Mouse (Mus musculus): Measurements from ENCODE around the gene Cdc42ep4. TPM values are rescaled to one million over a fixed set of nuclear protein-coding genes. Genes with fewer than 3 reads are reported as not detected.

The Cdc42ep4 gene
- polyA plus RNA-seq, 1 experiment from 2014 or later, result 89.8 TPM

- peaks cover 12% of the 10 kb centered on the region for H3K4me1 ChIP-seq
- H3K9ac ChIP-seq, result no peak overlapping the region
- H3K4me3 ChIP-seq, result no peak overlapping the region
- H3K27ac ChIP-seq, result no peak overlapping the region
- H3K27me3 ChIP-seq, result no peaks in the 10 kb centered on the region
- H3K4me2 ChIP-seq, result no peak overlapping the region
- no peaks in the 10 kb centered on the region for H3K36me3 ChIP-seq (ENCODE audit: poor library complexity, severe bottlenecking)
- WGBS, result 34% methylated on average over 9 of the region's 9 CpGs
- H3K9me3 ChIP-seq (replicated peaks), result no peaks in the 10 kb centered on the region
- no peak for ATAC-seq
Measured at GRCm38 (mm10) chr11:113754845-113755244, 3.2 kb upstream of the Cdc42ep4 start.

DNA sequence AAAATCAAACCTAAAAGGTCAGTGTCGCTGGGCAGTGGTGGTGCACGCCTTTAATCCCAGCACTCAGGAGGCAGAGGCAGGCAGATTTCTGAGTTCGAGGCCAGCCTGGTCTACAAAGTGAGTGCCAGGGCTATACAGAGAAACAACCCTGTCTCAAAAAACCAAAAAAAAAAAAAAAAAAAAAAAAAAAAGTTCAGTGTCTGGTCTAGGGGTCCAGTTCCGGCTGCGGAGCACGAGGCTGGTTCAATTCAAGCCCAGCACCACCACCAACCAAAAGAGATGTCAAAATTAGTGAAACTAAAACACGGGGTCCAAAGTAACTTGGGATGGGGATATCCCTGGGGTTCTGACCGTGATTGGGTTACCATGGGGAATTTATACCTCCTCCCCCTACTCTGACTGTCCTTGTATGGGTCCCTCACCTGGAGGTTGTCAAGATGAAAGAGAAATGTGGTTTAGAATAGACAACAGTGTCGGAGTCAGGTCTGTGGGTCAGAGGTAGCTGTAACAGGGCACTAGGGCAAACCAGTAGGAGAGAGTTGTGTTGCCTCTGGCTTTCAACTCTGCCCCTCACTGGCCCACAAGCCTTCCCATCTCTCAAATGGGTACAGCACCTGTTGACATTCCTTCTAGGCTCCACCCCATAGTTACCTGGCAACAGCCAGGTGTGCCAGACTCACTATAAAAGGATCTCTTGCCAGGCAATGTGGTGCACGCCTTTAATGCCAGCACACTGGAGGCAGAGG, 1.2 kb upstream of the Cdc42ep4 start:
- Histone ChIP-seq H3K4me2 (peak overlapping the region; percentile 90; the same call in 1 of the 2 replicates), H3K9ac (0 out of 2 replicates have a peak overlapping the region, but pooled peaks have one; percentile 63), H3K27me3 (no peaks in the 10 kb centered on the region), H3K4me3 (no peak overlapping the region; the same call in 1 of the 2 replicates), H3K9me3 (replicated peaks) (no peaks in the 10 kb centered on the region), H3K27ac (no peak overlapping the region), H3K36me3 (ENCODE audit: poor library complexity, severe bottlenecking) (peaks cover 6% of the 10 kb centered on the region; the same call in 1 of the 2 replicates), H3K4me1 (peaks cover 32% of the 10 kb centered on the region)
- ATAC-seq, result no peak
- WGBS, result 96% methylated on average over 10 of the region's 10 CpGs

- peak overlapping the region; percentile 74 for H3K4me3 ChIP-seq
- H3K4me1 ChIP-seq, result peaks cover 39% of the 10 kb centered on the region
- WGBS, result 22% methylated on average over 15 of the region's 15 CpGs
- peak overlapping the region; percentile 63 for H3K9ac ChIP-seq
- H3K27me3 ChIP-seq, result no peaks in the 10 kb centered on the region
- H3K9me3 ChIP-seq (replicated peaks), result no peaks in the 10 kb centered on the region
- peak overlapping the region; percentile 90 for H3K4me2 ChIP-seq
- H3K36me3 ChIP-seq (ENCODE audit: poor library complexity, severe bottlenecking), result peaks cover 12% of the 10 kb centered on the region
- peak overlapping the region; percentile 95 for H3K27ac ChIP-seq
- no peak for ATAC-seq
Measured at GRCm38 (mm10) chr11:113752158-113752661, 529 bp upstream of the Cdc42ep4 start.

- Histone ChIP-seq H3K27me3 (no peaks in the 10 kb centered on the region), H3K36me3 (ENCODE audit: poor library complexity, severe bottlenecking) (peaks cover 21% of the 10 kb centered on the region), H3K9ac (peak overlapping the region; percentile 95), H3K4me3 (peak overlapping the region; percentile 74), H3K4me1 (peaks cover 47% of the 10 kb centered on the region), H3K9me3 (replicated peaks) (no peaks in the 10 kb centered on the region), H3K4me2 (peak overlapping the region; percentile 90), H3K27ac (peak overlapping the region; percentile 95)
- peak; percentile 34 for ATAC-seq
- under 1% methylated on average over 65 of the region's 67 CpGs for WGBS
Measured at GRCm38 (mm10) chr11:113750571-113751483, 854 bp downstream of the Cdc42ep4 start.

DNA sequence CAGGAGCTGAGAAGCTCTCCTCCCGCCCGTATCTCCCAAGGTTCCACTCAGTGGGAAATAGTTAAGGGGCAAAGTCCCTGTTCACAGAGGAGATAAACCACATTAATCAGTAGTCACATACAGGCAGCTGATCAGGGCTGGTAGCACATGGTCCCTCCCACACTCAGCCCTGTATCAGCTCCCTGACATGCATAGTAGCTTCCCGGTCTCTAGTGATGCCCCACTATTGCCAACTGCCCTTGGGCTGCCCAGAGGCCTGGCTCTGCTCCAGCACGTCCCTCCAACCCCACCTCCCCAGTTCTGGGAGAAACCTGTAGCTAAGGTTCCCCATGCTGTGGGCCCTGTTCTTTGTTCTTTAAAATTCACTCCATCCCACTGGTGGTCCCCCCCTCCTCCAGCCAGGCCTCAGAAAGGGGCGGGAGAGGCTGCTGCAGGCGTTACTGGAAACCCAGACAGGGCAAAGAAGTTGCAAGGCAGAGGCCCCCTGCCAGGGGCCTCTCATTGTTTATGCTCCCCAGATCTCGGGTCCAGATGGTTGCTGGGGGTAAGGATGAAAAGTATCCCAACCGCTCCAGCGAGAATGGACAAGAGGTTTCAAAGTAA, 1.8 kb downstream of the Cdc42ep4 start:
- H3K9ac ChIP-seq, result peak overlapping the region; percentile 95
- peaks cover 54% of the 10 kb centered on the region for H3K4me1 ChIP-seq
- WGBS, result 2% methylated on average over 9 of the region's 9 CpGs

GRCm38 (mm10) chr11:113748797-113749521, 2.7 kb downstream of the Cdc42ep4 start:
- peak overlapping the region; percentile 74 for H3K4me3 ChIP-seq
- H3K36me3 ChIP-seq (ENCODE audit: poor library complexity, severe bottlenecking), result peaks cover 33% of the 10 kb centered on the region
- peak overlapping the region; percentile 90 for H3K4me2 ChIP-seq
- peak overlapping the region; percentile 95 for H3K9ac ChIP-seq
- no peaks in the 10 kb centered on the region for H3K27me3 ChIP-seq
- peaks cover 54% of the 10 kb centered on the region for H3K4me1 ChIP-seq
- peak overlapping the region; percentile 95 for H3K27ac ChIP-seq
- no peaks in the 10 kb centered on the region for H3K9me3 ChIP-seq (replicated peaks)
- WGBS, result 10% methylated on average over 20 of the region's 21 CpGs
- no peak for ATAC-seq

More for the DNA sequence above, 1.8 kb downstream of the Cdc42ep4 start:
- peaks cover 27% of the 10 kb centered on the region for H3K36me3 ChIP-seq (ENCODE audit: poor library complexity, severe bottlenecking)
- H3K4me2 ChIP-seq, result peak overlapping the region; percentile 90
- peak overlapping the region; percentile 74 for H3K4me3 ChIP-seq
- no peaks in the 10 kb centered on the region for H3K27me3 ChIP-seq
- no peaks in the 10 kb centered on the region for H3K9me3 ChIP-seq (replicated peaks)
- peak overlapping the region; percentile 95 for H3K27ac ChIP-seq
- peak; percentile 44 for ATAC-seq

DNA sequence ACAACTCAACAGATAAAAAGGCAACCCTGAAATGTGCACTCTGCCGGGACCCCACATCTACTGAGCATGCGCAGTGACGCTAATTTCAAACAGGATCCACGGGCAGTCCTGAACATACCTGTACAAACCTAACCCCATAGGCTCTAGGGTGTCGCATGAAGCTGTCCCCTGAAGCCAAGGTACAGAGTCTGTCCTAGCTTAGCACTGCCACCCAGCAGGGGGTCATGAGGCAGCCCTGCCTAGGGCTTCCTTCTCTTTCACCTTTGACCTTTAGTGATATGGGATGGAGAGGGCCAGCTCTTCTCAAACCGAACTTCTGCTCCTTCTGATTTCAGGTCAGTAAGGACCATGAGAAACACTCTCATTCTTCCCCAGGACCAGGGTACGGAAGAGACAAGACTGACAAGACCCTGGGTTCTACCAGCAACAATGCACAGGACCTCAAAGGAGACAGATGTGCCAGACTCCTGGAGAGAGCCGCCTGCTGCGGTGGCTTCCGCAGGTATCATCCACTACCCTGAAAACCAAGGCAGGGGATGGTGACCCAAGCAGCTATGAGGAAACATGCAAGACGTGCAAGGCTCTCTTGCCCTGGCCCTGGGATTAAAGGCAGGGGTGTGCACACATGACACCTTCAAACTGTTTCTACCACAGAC, 3.8 kb downstream of the Cdc42ep4 start:
- peaks cover 4% of the 10 kb centered on the region; the same call in 1 of the 2 replicates for H3K9me3 ChIP-seq (replicated peaks)
- peak overlapping the region; percentile 74 for H3K4me3 ChIP-seq
- H3K36me3 ChIP-seq (ENCODE audit: poor library complexity, severe bottlenecking), result peaks cover 43% of the 10 kb centered on the region
- peak overlapping the region; percentile 95; the same call in 1 of the 2 replicates for H3K9ac ChIP-seq
- peaks cover 54% of the 10 kb centered on the region for H3K4me1 ChIP-seq
- H3K4me2 ChIP-seq, result peak overlapping the region; percentile 90
- H3K27me3 ChIP-seq, result no peaks in the 10 kb centered on the region
- no peak for ATAC-seq
- 83% methylated on average over 11 of the region's 11 CpGs for WGBS
- H3K27ac ChIP-seq, result 0 out of 2 replicates have a peak overlapping the region, but pooled peaks have one; percentile 3

DNA sequence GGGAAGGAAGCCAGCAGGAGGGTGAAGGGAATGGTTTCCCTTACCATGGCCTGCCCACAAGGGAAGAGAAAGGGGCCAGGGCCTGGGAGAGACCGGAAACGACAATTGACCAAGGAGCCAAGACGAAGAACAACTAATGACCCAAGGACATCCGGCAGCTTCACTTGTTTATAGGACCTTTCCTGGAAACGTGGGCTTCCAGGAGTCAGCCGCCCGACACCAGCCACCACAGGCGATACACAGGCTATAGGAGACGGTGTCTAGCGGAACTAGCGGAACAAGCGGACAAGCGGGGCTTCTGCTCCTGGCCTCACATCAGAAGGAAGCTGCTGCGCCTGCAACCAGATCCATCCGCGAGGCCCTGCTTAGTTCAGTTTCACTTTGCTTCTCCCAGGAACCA, 4.6 kb downstream of the Cdc42ep4 start:
- no peaks in the 10 kb centered on the region for H3K27me3 ChIP-seq
- peaks cover 51% of the 10 kb centered on the region for H3K36me3 ChIP-seq (ENCODE audit: poor library complexity, severe bottlenecking)
- H3K4me2 ChIP-seq, result peak overlapping the region; percentile 90; the same call in 1 of the 2 replicates
- H3K4me1 ChIP-seq, result peaks cover 48% of the 10 kb centered on the region
- H3K9me3 ChIP-seq (replicated peaks), result peaks cover 4% of the 10 kb centered on the region; the same call in 1 of the 2 replicates
- no peak for ATAC-seq
- no peak overlapping the region for H3K9ac ChIP-seq
- peak overlapping the region; percentile 32; the same call in 1 of the 2 replicates for H3K27ac ChIP-seq
- H3K4me3 ChIP-seq, result no peak overlapping the region
- WGBS, result 84% methylated on average over 16 of the region's 16 CpGs

- ATAC-seq, result no peak
- Histone ChIP-seq H3K27ac (peak overlapping the region; percentile 41; the same call in 1 of the 2 replicates), H3K9ac (no peak overlapping the region), H3K9me3 (replicated peaks) (peaks cover 4% of the 10 kb centered on the region; the same call in 1 of the 2 replicates), H3K27me3 (no peaks in the 10 kb centered on the region), H3K4me3 (no peak overlapping the region), H3K4me1 (peaks cover 46% of the 10 kb centered on the region), H3K36me3 (ENCODE audit: poor library complexity, severe bottlenecking) (peaks cover 55% of the 10 kb centered on the region), H3K4me2 (no peak overlapping the region)
- 82% methylated on average over 4 of the region's 4 CpGs for WGBS
Measured at GRCm38 (mm10) chr11:113745961-113746360, 5.7 kb downstream of the Cdc42ep4 start.

GRCm38 (mm10) chr11:113742998-113743397, 8.7 kb downstream of the Cdc42ep4 start:
- Histone ChIP-seq H3K4me1 (peaks cover 41% of the 10 kb centered on the region), H3K9ac (no peak overlapping the region), H3K9me3 (replicated peaks) (peaks cover 4% of the 10 kb centered on the region; the same call in 1 of the 2 replicates), H3K27ac (no peak overlapping the region), H3K4me2 (no peak overlapping the region), H3K36me3 (ENCODE audit: poor library complexity, severe bottlenecking) (peaks cover 60% of the 10 kb centered on the region), H3K27me3 (no peaks in the 10 kb centered on the region), H3K4me3 (no peak overlapping the region)
- WGBS, result 94% methylated on average over 1 of the region's 1 CpGs
- ATAC-seq, result no peak
